Mouse (Mus musculus): Measurements from ENCODE around the gene Usp2. TPM values are rescaled to one million over a fixed set of nuclear protein-coding genes. Genes with fewer than 3 reads are reported as not detected.
"Not testable (repeated sequence)": the region's sequence is repeated elsewhere in the genome, so short reads cannot be mapped to it uniquely, and the experiment has no call there.

The Usp2 gene
- polyA plus RNA-seq, 1 experiment from 2014 or later, result 48.5 TPM

GRCm38 (mm10) chr9:44104881-44105280, 38.1 kb downstream of the Usp2 start:
- Histone ChIP-seq H3K4me2 (no peak overlapping the region), H3K4me1 (peaks cover 44% of the 10 kb centered on the region), H3K9ac (no peak overlapping the region), H3K27ac (replicated peaks) (no peak overlapping the region), H3K36me3 (peaks cover 31% of the 10 kb centered on the region), H3K27me3 (replicated peaks) (no peaks in the 10 kb centered on the region), H3K4me3 (no peak overlapping the region), H3K9me3 (no peaks in the 10 kb centered on the region)
- 90% methylated on average over 7 of the region's 7 CpGs for WGBS
- ATAC-seq (ENCODE audit: extremely low read depth, insufficient number of reproducible peaks, low FRiP score, low TSS enrichment), result no peak

- no peaks in the 10 kb centered on the region for H3K27me3 ChIP-seq (replicated peaks)
- H3K9ac ChIP-seq, result no peak overlapping the region; the same call in 1 of the 2 replicates
- H3K27ac ChIP-seq (replicated peaks), result no peak overlapping the region
- no peak overlapping the region for H3K4me2 ChIP-seq
- peaks cover 53% of the 10 kb centered on the region for H3K4me1 ChIP-seq
- no peak for ATAC-seq (ENCODE audit: extremely low read depth, insufficient number of reproducible peaks, low FRiP score, low TSS enrichment)
- WGBS, result 78% methylated on average over 10 of the region's 10 CpGs
- peaks cover 35% of the 10 kb centered on the region for H3K36me3 ChIP-seq
- H3K9me3 ChIP-seq, result no peaks in the 10 kb centered on the region
- H3K4me3 ChIP-seq, result no peak overlapping the region
Observed at GRCm38 (mm10) chr9:44105781-44106180, 39.0 kb downstream of the Usp2 start.

GRCm38 (mm10) chr9:44106182-44106581, 39.4 kb downstream of the Usp2 start:
- H3K4me3 ChIP-seq, result no peak overlapping the region
- H3K9ac ChIP-seq, result peak overlapping the region; percentile 66
- no peak overlapping the region for H3K4me2 ChIP-seq
- no peak for ATAC-seq (ENCODE audit: extremely low read depth, insufficient number of reproducible peaks, low FRiP score, low TSS enrichment)
- 89% methylated on average over 7 of the region's 7 CpGs for WGBS
- no peaks in the 10 kb centered on the region for H3K27me3 ChIP-seq (replicated peaks)
- H3K36me3 ChIP-seq, result peaks cover 35% of the 10 kb centered on the region
- no peaks in the 10 kb centered on the region for H3K9me3 ChIP-seq
- peaks cover 55% of the 10 kb centered on the region for H3K4me1 ChIP-seq
- H3K27ac ChIP-seq (replicated peaks), result 0 out of 2 replicates have a peak overlapping the region, but pooled peaks have one; percentile 81

- Histone ChIP-seq H3K9ac (peak overlapping the region; percentile 66), H3K4me1 (peaks cover 56% of the 10 kb centered on the region), H3K4me2 (peak overlapping the region; percentile 46), H3K27ac (replicated peaks) (peak overlapping the region; percentile 81; the same call in 1 of the 2 replicates), H3K4me3 (no peak overlapping the region), H3K9me3 (no peaks in the 10 kb centered on the region), H3K27me3 (replicated peaks) (no peaks in the 10 kb centered on the region), H3K36me3 (peaks cover 35% of the 10 kb centered on the region)
- 85% methylated on average over 4 of the region's 4 CpGs for WGBS
- ATAC-seq (ENCODE audit: extremely low read depth, insufficient number of reproducible peaks, low FRiP score, low TSS enrichment), result no peak
Observed at GRCm38 (mm10) chr9:44106596-44106995, 39.8 kb downstream of the Usp2 start.

GRCm38 (mm10) chr9:44107110-44107509, 40.3 kb downstream of the Usp2 start, which contains the start of gene C1qtnf5:
TSS of gene C1qtnf5 (plus strand) at chr9:44107245.
- Histone ChIP-seq H3K4me2 (peak within 1 kb of the TSS; percentile 46), H3K4me1 (peaks cover 60% of the 10 kb centered on the region), H3K9ac (peak within 1 kb of the TSS; percentile 66), H3K36me3 (peaks cover 31% of the 10 kb centered on the region), H3K27me3 (replicated peaks) (no peaks in the 10 kb centered on the region), H3K27ac (replicated peaks) (peak within 1 kb of the TSS; percentile 81), H3K4me3 (peak within 1 kb of the TSS; percentile 8), H3K9me3 (no peaks in the 10 kb centered on the region)
- 30% methylated on average over 8 of the region's 8 CpGs for WGBS
- peak; percentile 21; the same call in 1 of the 2 replicates for ATAC-seq (ENCODE audit: extremely low read depth, insufficient number of reproducible peaks, low FRiP score, low TSS enrichment)

GRCm38 (mm10) chr9:44107557-44108179, 40.8 kb downstream of the Usp2 start:
- Histone ChIP-seq H3K4me1 (peaks cover 63% of the 10 kb centered on the region), H3K36me3 (peaks cover 31% of the 10 kb centered on the region), H3K4me3 (peak overlapping the region; percentile 8), H3K27me3 (replicated peaks) (no peaks in the 10 kb centered on the region), H3K27ac (replicated peaks) (peak overlapping the region; percentile 81), H3K4me2 (peak overlapping the region; percentile 46), H3K9me3 (no peaks in the 10 kb centered on the region), H3K9ac (peak overlapping the region; percentile 66)
- ATAC-seq (ENCODE audit: extremely low read depth, insufficient number of reproducible peaks, low FRiP score, low TSS enrichment), result no peak
- 33% methylated on average over 25 of the region's 25 CpGs for WGBS

GRCm38 (mm10) chr9:44108269-44109055, 41.6 kb downstream of the Usp2 start:
- Histone ChIP-seq H3K4me1 (peaks cover 63% of the 10 kb centered on the region), H3K4me2 (peak overlapping the region; percentile 68), H3K27ac (replicated peaks) (0 out of 2 replicates have a peak overlapping the region, but pooled peaks have one; percentile 29), H3K27me3 (replicated peaks) (no peaks in the 10 kb centered on the region), H3K36me3 (peaks cover 31% of the 10 kb centered on the region), H3K9me3 (no peaks in the 10 kb centered on the region), H3K9ac (peak overlapping the region; percentile 66), H3K4me3 (no peak overlapping the region)
- no peak for ATAC-seq (ENCODE audit: extremely low read depth, insufficient number of reproducible peaks, low FRiP score, low TSS enrichment)
- 80% methylated on average over 31 of the region's 31 CpGs for WGBS

GRCm38 (mm10) chr9:44109360-44110095, 42.7 kb downstream of the Usp2 start:
- peak overlapping the region; percentile 74 for H3K9ac ChIP-seq
- peaks cover 70% of the 10 kb centered on the region for H3K4me1 ChIP-seq
- peak overlapping the region; percentile 68 for H3K4me2 ChIP-seq
- H3K27ac ChIP-seq (replicated peaks), result peak overlapping the region; percentile 29; the same call in 1 of the 2 replicates
- H3K4me3 ChIP-seq, result peak overlapping the region; percentile 42
- no peaks in the 10 kb centered on the region for H3K9me3 ChIP-seq
- WGBS, result 29% methylated on average over 9 of the region's 9 CpGs
- H3K27me3 ChIP-seq (replicated peaks), result no peaks in the 10 kb centered on the region
- H3K36me3 ChIP-seq, result peaks cover 27% of the 10 kb centered on the region
- no peak for ATAC-seq (ENCODE audit: extremely low read depth, insufficient number of reproducible peaks, low FRiP score, low TSS enrichment)

- Histone ChIP-seq H3K4me2 (peak overlapping the region; percentile 72), H3K4me3 (peak overlapping the region; percentile 65), H3K36me3 (peaks cover 14% of the 10 kb centered on the region), H3K9ac (peak overlapping the region; percentile 70), H3K4me1 (peaks cover 56% of the 10 kb centered on the region)
- not testable (repeated sequence) for ATAC-seq (ENCODE audit: extremely low read depth, insufficient number of reproducible peaks, low FRiP score, low TSS enrichment); H3K27me3 ChIP-seq (replicated peaks); H3K27ac ChIP-seq (replicated peaks); H3K9me3 ChIP-seq
- 57% methylated on average over 10 of the region's 12 CpGs for WGBS
Observed at GRCm38 (mm10) chr9:44111909-44112308, 45.1 kb downstream of the Usp2 start.

GRCm38 (mm10) chr9:44113105-44113789, 46.4 kb downstream of the Usp2 start, which contains the start of the genes Gm49380 and Rnf26:
TSS of gene Gm49380 (minus strand) at chr9:44113500.
TSS of gene Rnf26 (minus strand) at chr9:44113517.
- Histone ChIP-seq H3K9ac (peak within 1 kb of the TSS; percentile 94), H3K4me1 (peaks cover 43% of the 10 kb centered on the region), H3K27me3 (replicated peaks) (no peaks in the 10 kb centered on the region), H3K9me3 (no peaks in the 10 kb centered on the region), H3K4me2 (peak within 1 kb of the TSS; percentile 72), H3K27ac (replicated peaks) (peak within 1 kb of the TSS; percentile 70), H3K4me3 (peak within 1 kb of the TSS; percentile 65), H3K36me3 (peaks cover 9% of the 10 kb centered on the region)
- under 1% methylated on average over 47 of the region's 51 CpGs for WGBS
- peak; percentile 90 for ATAC-seq (ENCODE audit: extremely low read depth, insufficient number of reproducible peaks, low FRiP score, low TSS enrichment)
